ENCODE assay signal across 8 mouse cellular contexts in genomic region chr2:38460825-38461540, GRCm38 (mm10). TPM values are rescaled to one million over a fixed set of nuclear protein-coding genes. Genes with fewer than 3 reads are reported as not detected.
A peak's percentile ranks its signal among the peaks of the same experiment; 100 is the strongest.
DNase-seq lines count a peak whose midpoint lies in the region; ATAC-seq and TF ChIP-seq lines count a peak whose summit lies in the region.

No protein-coding gene starts in this region.

- H3K27ac ChIP-seq in heart, embryonic 12.5 days (ENCODE audit: poor library complexity, severe bottlenecking) = no peak overlapping the region
- H3K27ac ChIP-seq in intestine, postnatal 0 days (ENCODE audit: low read depth, low read length) = no peak overlapping the region

- H3K27me3 ChIP-seq in heart, embryonic 12.5 days (replicated peaks) = no peaks in the 10 kb centered on the region
- no peaks in the 10 kb centered on the region for H3K27me3 ChIP-seq in intestine, postnatal 0 days (replicated peaks; ENCODE audit: control insufficient read depth, insufficient read depth, low read length)

- intact Hi-C loops in heart, postnatal 36 days (cut with DNase I) = no loop called here
- intact Hi-C loops in left cerebral cortex, postnatal 4 days (cut with DNase I) = no loop called here

- peak; percentile 70 for ATAC-seq in heart, embryonic 12.5 days (ENCODE audit: insufficient number of reproducible peaks, low FRiP score)
- ATAC-seq in granulocyte monocyte progenitor cell, adult 5-6 weeks (replicated peaks; ENCODE audit: poor library complexity, severe bottlenecking) = peak; percentile 41
- no peak for ATAC-seq in intestine, postnatal 0 days

- H3K4me1 ChIP-seq in heart, embryonic 12.5 days (replicated peaks) = peaks cover 15% of the 10 kb centered on the region
- H3K4me1 ChIP-seq in intestine, postnatal 0 days (replicated peaks; ENCODE audit: control insufficient read depth, insufficient read depth, low read length) = 0 out of 2 replicates have a peak, but pooled peaks cover 7% of the 10 kb centered on the region

- 26% methylated on average over 6 of the region's 6 CpGs for WGBS in heart, embryonic 12.5 days
- WGBS in intestine, postnatal 0 days = 56% methylated on average over 6 of the region's 6 CpGs

- no peaks in the 10 kb centered on the region for H3K36me3 ChIP-seq in heart, embryonic 12.5 days
- H3K36me3 ChIP-seq in intestine, postnatal 0 days (ENCODE audit: control insufficient read depth, insufficient read depth) = no peaks in the 10 kb centered on the region

- H3K9ac ChIP-seq in heart, embryonic 12.5 days = 0 out of 2 replicates have a peak overlapping the region, but pooled peaks have one; percentile 10
- no peak overlapping the region for H3K9ac ChIP-seq in intestine, postnatal 0 days (ENCODE audit: low read depth, low read length)

- DNase-seq in heart, postnatal 36 days = no peak
- peak; percentile 71 for DNase-seq in brain, adult 2 months (ENCODE audit: low read depth, low spot score)
- DNase-seq in left cerebral cortex, postnatal 4 days = peak; percentile 92
- peak; percentile 91 for DNase-seq in right cerebral cortex, postnatal 4 days
- no peak for DNase-seq in kidney, adult 18-20 months

- H3K4me2 ChIP-seq in heart, embryonic 12.5 days = no peak overlapping the region
- no peak overlapping the region for H3K4me2 ChIP-seq in intestine, postnatal 0 days (replicated peaks; ENCODE audit: low read depth)

- TF ChIP-seq CTCF in intestine, postnatal 0 days (IDR thresholded peaks at IDR 0.05; ENCODE audit: low read depth) = no peak

- H3K4me3 ChIP-seq in heart, embryonic 12.5 days = no peak overlapping the region
- H3K4me3 ChIP-seq in intestine, postnatal 0 days (ENCODE audit: low read depth, low read length) = no peak overlapping the region

- no peaks in the 10 kb centered on the region for H3K9me3 ChIP-seq in heart, embryonic 12.5 days (replicated peaks)
- no peaks in the 10 kb centered on the region for H3K9me3 ChIP-seq in intestine, postnatal 0 days (ENCODE audit: control insufficient read depth)

RNA-seq across cellular contexts. Expression of gene Nek6, which starts 50.5 kb away (rescaled TPM):
- polyA plus RNA-seq in heart, embryonic 12.5 days (2016; fragmentation: Nextera tagmentation; extraction: Ambion mirVana) = 71.8 and 79.2 TPM in 2 replicates
- 1 to 10 TPM; 4.0 to 4.7 TPM for total RNA-seq in heart, postnatal 36 days (2021)
- 7.3 and 24.4 TPM in 2 replicates for total RNA-seq in granulocyte monocyte progenitor cell, adult 5-6 weeks (2014; fragmentation: Nextera tagmentation)
- total RNA-seq in granulocyte monocyte progenitor cell, adult 5-6 weeks (2017) = 7.5 TPM in 2 replicates
- 10 to 100 TPM; 29.0 to 33.7 TPM for total RNA-seq in left cerebral cortex, postnatal 4 days (2021)
- 70.9 and 84.5 TPM in 2 replicates for polyA plus RNA-seq in intestine, postnatal 0 days (2015; fragmentation: Nextera tagmentation; extraction: Ambion mirVana)

Comparison
In these comparisons a context has a peak if more than half of its experiments do, and no peak if none do; other contexts are left out.
1. DNase-seq: peak in brain, adult 2 months (single experiment), left cerebral cortex, postnatal 4 days (single experiment) and right cerebral cortex, postnatal 4 days (single experiment); none in heart, postnatal 36 days (0 of 2) and kidney, adult 18-20 months (single experiment).